19 mouse cellular contexts compared by ENCODE assay signal in the genomic region with DNA sequence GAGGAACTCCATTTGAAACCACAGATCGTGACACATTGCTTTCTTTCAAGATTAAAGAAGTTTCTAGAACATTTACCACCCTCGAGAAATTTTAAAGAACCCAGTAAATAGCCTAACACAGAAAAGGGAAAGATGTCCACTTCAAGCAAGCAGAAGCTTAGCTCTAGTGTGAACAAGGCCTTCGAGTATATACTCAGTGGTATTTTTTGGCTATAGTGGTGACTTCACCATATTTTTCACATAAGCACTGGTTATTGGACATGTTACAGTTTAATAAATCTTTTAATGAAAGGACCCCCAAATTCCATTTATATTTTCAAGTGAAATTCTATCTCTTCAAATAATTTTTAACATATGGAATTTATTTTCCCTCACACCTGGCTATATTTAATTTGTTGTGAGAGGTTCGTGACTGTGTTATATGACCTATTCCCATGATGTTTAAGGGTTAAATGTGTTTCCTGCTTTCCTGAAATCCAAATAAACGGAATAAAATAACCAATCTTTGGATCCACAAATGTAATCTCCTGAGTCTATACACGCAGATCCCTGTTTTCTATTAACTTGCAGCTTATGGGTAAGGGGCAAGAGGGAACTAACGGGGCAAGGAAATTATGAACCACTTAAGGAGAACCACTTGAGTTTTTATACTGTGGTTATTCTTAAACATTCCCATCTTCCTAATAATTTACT.
"Had no signal": no experiment of that assay in that cellular context is flagged by ENCODE, and none has a peak within 500 bp of the region (broad histone marks: within the 10 kb centered on the region; RNA-seq: fewer than 3 reads in every experiment).

No protein-coding gene starts in this region.

- H3K36me3 ChIP-seq: intestine, embryonic 15.5 days; kidney, embryonic 15.5 days; limb, embryonic 15.5 days; stomach, embryonic 15.5 days had no signal

- DNase-seq: kidney, adult 11 months; kidney, adult 8-10 months; kidney, postnatal 10 days; kidney, postnatal 36 days; liver, postnatal 0 days; lung, embryonic 14.5 days; lung, postnatal 36 days; midbrain, embryonic 14.5 days; right cerebral cortex, postnatal 4 days; thymus, postnatal 25 days had no signal

- H3K9ac ChIP-seq: intestine, embryonic 15.5 days; kidney, embryonic 15.5 days; limb, embryonic 15.5 days; liver, embryonic 14.5 days; liver, postnatal 0 days; lung, embryonic 14.5 days; stomach, embryonic 15.5 days had no signal

- H3K27ac ChIP-seq: intestine, embryonic 15.5 days; kidney, embryonic 15.5 days; liver, embryonic 14.5 days; stomach, embryonic 15.5 days had no signal

- H3K27me3 ChIP-seq: intestine, embryonic 15.5 days; kidney, embryonic 15.5 days; limb, embryonic 15.5 days; megakaryocyte, embryonic 14.5 days; stomach, embryonic 15.5 days had no signal

- ATAC-seq: intestine, embryonic 15.5 days; liver, postnatal 0 days; lung, postnatal 0 days had no signal

- H3K4me1 ChIP-seq: intestine, embryonic 15.5 days; megakaryocyte, embryonic 14.5 days; stomach, embryonic 15.5 days had no signal

- H3K4me2 ChIP-seq: intestine, embryonic 15.5 days; kidney, embryonic 15.5 days; limb, embryonic 15.5 days; liver, embryonic 11.5 days; lung, embryonic 14.5 days; midbrain, embryonic 11.5 days; stomach, embryonic 15.5 days had no signal

- H3K9me3 ChIP-seq: intestine, embryonic 15.5 days; kidney, embryonic 15.5 days; limb, embryonic 15.5 days; megakaryocyte, embryonic 14.5 days; stomach, embryonic 15.5 days had no signal

- H3K4me3 ChIP-seq: intestine, embryonic 15.5 days; kidney, embryonic 15.5 days; limb, embryonic 15.5 days; megakaryocyte, embryonic 14.5 days; stomach, embryonic 15.5 days had no signal
